9 mouse cellular contexts compared by ENCODE assay signal in genomic region chr8:84697166-84698130, GRCm38 (mm10). TPM values are rescaled to one million over a fixed set of nuclear protein-coding genes. Genes with fewer than 3 reads are reported as not detected.
DNase-seq lines count a peak whose midpoint lies in the region; ATAC-seq lines count a peak whose summit lies in the region.
"Had no signal": no experiment of that assay in that cellular context is flagged by ENCODE, and none has a peak within 500 bp of the region (broad histone marks: within the 10 kb centered on the region; RNA-seq: fewer than 3 reads in every experiment).

No protein-coding gene starts in this region.

- DNase-seq in cerebellum, postnatal 14 days: peak; percentile 74 to 85
- no peak for DNase-seq in cerebellum, adult 9-11 months
- DNase-seq in left cerebral cortex, postnatal 14 days (ENCODE audit: low spot score in 2 of 2): peak; percentile 62 to 81
- DNase-seq in left cerebral cortex, adult 18-20 months (ENCODE audit: low spot score in 2 of 2): no peak
- peak; percentile 71 for DNase-seq in NIH3T3 (ENCODE audit: low read depth)
- DNase-seq in limb, embryonic 10.5 days (ENCODE audit: low spot score): peak; percentile 35
- DNase-seq in thymus, postnatal 25 days: peak; percentile 64

- H3K9me3 ChIP-seq in limb, embryonic 10.5 days (replicated peaks): no peaks in the 10 kb centered on the region

- H3K27ac ChIP-seq in limb, embryonic 10.5 days: no peak overlapping the region
- H3K27ac ChIP-seq: macrophage had no signal

- peaks cover 78% of the 10 kb centered on the region for H3K36me3 ChIP-seq in limb, embryonic 10.5 days

- 89% methylated on average over 14 of the region's 14 CpGs for WGBS in limb, embryonic 10.5 days

- intact Hi-C loops in left cerebral cortex, postnatal 14 days (cut with DNase I): loop anchor here (2.0 kb wide), 1 partner anchor 115 kb away; no protein-coding TSS in a partner anchor

- no peak for ATAC-seq in erythroblast, adult 5-6 weeks (replicated peaks; ENCODE audit: low FRiP score, poor library complexity, severe bottlenecking)

- H3K27me3 ChIP-seq in limb, embryonic 10.5 days (ENCODE audit: low read depth, poor library complexity, severe bottlenecking): peaks cover 17% of the 10 kb centered on the region

- H3K4me3 ChIP-seq in limb, embryonic 10.5 days: no peak overlapping the region

- H3K4me1 ChIP-seq in limb, embryonic 10.5 days: peaks cover 22% of the 10 kb centered on the region

RNA-seq across cellular contexts. Expression of gene Lyl1, which starts 3.8 kb away (rescaled TPM):
- total RNA-seq in left cerebral cortex, postnatal 14 days (2021): 1 to 10 TPM; 2.7 to 4.3 TPM
- total RNA-seq in left cerebral cortex, adult 18-20 months (2021): 1 to 10 TPM; 2.6 TPM
- 4.6 and 4.7 TPM in 2 replicates for polyA plus RNA-seq in limb, embryonic 10.5 days (2016; fragmentation: Nextera tagmentation; extraction: Ambion mirVana)
- total RNA-seq in erythroblast, adult 5-6 weeks (2015; ENCODE audit: low replicate concordance): 37.4 and 40.3 TPM in 2 replicates
- 43.1 and 44.2 TPM in 2 replicates for total RNA-seq in erythroblast, adult 5-6 weeks (2017; ENCODE audit: low replicate concordance)

RNA-seq across cellular contexts. Expression of gene Nacc1, which starts 9.8 kb away (rescaled TPM):
- total RNA-seq in left cerebral cortex, postnatal 14 days (2021): 10 to 100 TPM; 90.2 to 91.9 TPM
- total RNA-seq in left cerebral cortex, adult 18-20 months (2021): 10 to 100 TPM; 93.7 to 99.0 TPM
- polyA plus RNA-seq in limb, embryonic 10.5 days (2016; fragmentation: Nextera tagmentation; extraction: Ambion mirVana): 31.7 and 32.0 TPM in 2 replicates
- 12.7 and 19.9 TPM in 2 replicates for total RNA-seq in erythroblast, adult 5-6 weeks (2015; ENCODE audit: low replicate concordance)
- 8.2 and 13.1 TPM in 2 replicates for total RNA-seq in erythroblast, adult 5-6 weeks (2017; ENCODE audit: low replicate concordance)

RNA-seq across cellular contexts. Expression of gene Trmt1, which starts 11.3 kb away (rescaled TPM):
- total RNA-seq in left cerebral cortex, postnatal 14 days (2021): 10 to 100 TPM; 89.3 to 96.7 TPM
- total RNA-seq in left cerebral cortex, adult 18-20 months (2021): 100 to 1,000 TPM in 1 of 2 experiments, 10 to 100 TPM in 1; 99.1 to 101 TPM
- polyA plus RNA-seq in limb, embryonic 10.5 days (2016; fragmentation: Nextera tagmentation; extraction: Ambion mirVana): 71.7 and 79.3 TPM in 2 replicates
- 9.8 and 16.9 TPM in 2 replicates for total RNA-seq in erythroblast, adult 5-6 weeks (2015; ENCODE audit: low replicate concordance)
- total RNA-seq in erythroblast, adult 5-6 weeks (2017; ENCODE audit: low replicate concordance): 18.3 and 21.5 TPM in 2 replicates

RNA-seq across cellular contexts. Expression of gene G430095P16Rik, which starts 25.4 kb away (rescaled TPM):
- total RNA-seq in left cerebral cortex, postnatal 14 days (2021): not detected
- total RNA-seq in left cerebral cortex, adult 18-20 months (2021): not detected
- 3.7 and 8.1 TPM in 2 replicates for polyA plus RNA-seq in limb, embryonic 10.5 days (2016; fragmentation: Nextera tagmentation; extraction: Ambion mirVana)
- total RNA-seq in erythroblast, adult 5-6 weeks (2015; ENCODE audit: low replicate concordance): 7.9 and 18.1 TPM in 2 replicates
- 3.6 and 12.9 TPM in 2 replicates for total RNA-seq in erythroblast, adult 5-6 weeks (2017; ENCODE audit: low replicate concordance)
- polyA plus RNA-seq: macrophage had no signal

RNA-seq across cellular contexts. Expression of gene Ier2, which starts 34.8 kb away (rescaled TPM):
- 10 to 100 TPM; 12.6 to 14.8 TPM for total RNA-seq in left cerebral cortex, postnatal 14 days (2021)
- total RNA-seq in left cerebral cortex, adult 18-20 months (2021): 10 to 100 TPM; 15.5 to 19.9 TPM
- 199 and 229 TPM in 2 replicates for polyA plus RNA-seq in limb, embryonic 10.5 days (2016; fragmentation: Nextera tagmentation; extraction: Ambion mirVana)
- 17.8 and 22.9 TPM in 2 replicates for total RNA-seq in erythroblast, adult 5-6 weeks (2015; ENCODE audit: low replicate concordance)
- 9.2 and 14.8 TPM in 2 replicates for total RNA-seq in erythroblast, adult 5-6 weeks (2017; ENCODE audit: low replicate concordance)

Comparison
In these comparisons a context has a peak if more than half of its experiments do, and no peak if none do; other contexts are left out.
1. DNase-seq: peak in cerebellum, postnatal 14 days (2 of 2), left cerebral cortex, postnatal 14 days (2 of 2), NIH3T3 (single experiment), limb, embryonic 10.5 days (single experiment) and thymus, postnatal 25 days (single experiment); none in cerebellum, adult 9-11 months (single experiment) and left cerebral cortex, adult 18-20 months (0 of 2).
2. RNA of gene Lyl1, which starts 3.8 kb away (total RNA-seq): 37.4 to 44.2 TPM in erythroblast, adult 5-6 weeks; 2.7 to 4.3 TPM in left cerebral cortex, postnatal 14 days and 2.6 TPM in left cerebral cortex, adult 18-20 months; every median in the first group is over 4 times any median in the second.
3. RNA of gene Nacc1, which starts 9.8 kb away (total RNA-seq): 93.7 to 99.0 TPM in left cerebral cortex, adult 18-20 months and 90.2 to 91.9 TPM in left cerebral cortex, postnatal 14 days; 8.2 to 19.9 TPM in erythroblast, adult 5-6 weeks; every median in the first group is over 4 times any median in the second.
4. RNA of gene Trmt1, which starts 11.3 kb away (total RNA-seq): 99.1 to 101 TPM in left cerebral cortex, adult 18-20 months and 89.3 to 96.7 TPM in left cerebral cortex, postnatal 14 days; 9.8 to 21.5 TPM in erythroblast, adult 5-6 weeks; every median in the first group is over 4 times any median in the second.